Mouse (Mus musculus) ES-E14 (cell line): ENCODE data around the gene Casp8ap2. TPM values are rescaled to one million over a fixed set of nuclear protein-coding genes. Genes with fewer than 3 reads are reported as not detected.
A peak's percentile ranks its signal among the peaks of the same experiment; 100 is the strongest.

Source experiments
- DNase-seq: peaks from one replicate; pipeline ENCODE4 v3.0.0-alpha.2; 2013; ENCODE audit warnings: low read depth, low spot score
- H3K27ac ChIP-seq: 2 replicates; pipeline ENCODE4 v1.5.1; 2012; ENCODE audit warnings: low read depth, mild to moderate bottlenecking, low read length, moderate library complexity, mixed read lengths; ENCODE audit not compliant: poor library complexity, insufficient read depth, severe bottlenecking
- H3K36me3 ChIP-seq: 2 replicates; pipeline ENCODE4 v1.6.1; 2012; ENCODE audit warnings: mild to moderate bottlenecking, low read length, moderate library complexity, mixed read lengths; ENCODE audit not compliant: control insufficient read depth, poor library complexity, insufficient read depth, severe bottlenecking
- H3K4me1 ChIP-seq, 2 experiments: fragments of 150-350 bp in 1 of 2; sonication (generic) in 1 of 2; 2 replicates each; pipeline ENCODE4 v1.6.1; 2012; ENCODE audit warnings: low read length in 2 of 2, mild to moderate bottlenecking in 1 of 2, mixed read lengths in 1 of 2; ENCODE audit not compliant: control insufficient read depth in 2 of 2, insufficient read depth in 2 of 2, poor library complexity in 1 of 2
- H3K4me3 ChIP-seq, 2 experiments: fragments of 150-350 bp in 1 of 2; sonication (generic) in 1 of 2; 2 replicates each; pipeline ENCODE4 v1.5.1; 2012; ENCODE audit warnings: low read length in 2 of 2, low read depth in 1 of 2, mild to moderate bottlenecking in 1 of 2, mixed read lengths in 1 of 2; ENCODE audit not compliant: insufficient read depth in 1 of 2, poor library complexity in 1 of 2, severe bottlenecking in 1 of 2
- H3K9ac ChIP-seq: 2 replicates; pipeline ENCODE4 v1.6.1; 2012; ENCODE audit warnings: low read depth, mild to moderate bottlenecking, low read length, mixed read lengths; ENCODE audit not compliant: poor library complexity, insufficient read depth, severe bottlenecking
- H3K9me3 ChIP-seq: fragments of 150-350 bp; sonication (generic); 2 replicates; pipeline ENCODE4 v1.6.1; 2012; ENCODE audit warnings: low read depth, mild to moderate bottlenecking, low read length; ENCODE audit not compliant: control insufficient read depth, insufficient read depth
- CHD2 ChIP-seq: IDR thresholded peaks from 2 replicates; pipeline ENCODE4 v1.6.1; 2014; ENCODE audit warnings: mild to moderate bottlenecking, low read depth, low read length, inconsistent platforms
- HCFC1 ChIP-seq: IDR thresholded peaks from 2 replicates; pipeline ENCODE4 v1.6.1; 2012; ENCODE audit warnings: low read length, inconsistent platforms, borderline replicate concordance; ENCODE audit not compliant: insufficient read depth
- MAFK ChIP-seq: IDR thresholded peaks from 2 replicates; pipeline ENCODE4 v1.6.1; 2014; ENCODE audit warnings: mild to moderate bottlenecking, low read depth, low read length, inconsistent platforms; ENCODE audit not compliant: insufficient read depth
- ZC3H11A ChIP-seq: IDR thresholded peaks from 2 replicates; pipeline ENCODE4 v1.6.1; 2012; ENCODE audit warnings: low read depth, mild to moderate bottlenecking, inconsistent platforms, low read length, borderline replicate concordance
- ZNF384 ChIP-seq: IDR thresholded peaks from 2 replicates; pipeline ENCODE4 v1.6.1; 2012; ENCODE audit warnings: low read depth, low read length, inconsistent platforms
- in situ Hi-C, 2 experiments: fragments of 600-800 bp; cut with MboI; formaldehyde crosslinking; loops; one replicate each; pipeline ENCODE4 v1.15.1; 2025; ENCODE audit warnings: low sequenced_read_pairs in 2 of 2, inconsistent platforms in 1 of 2; ENCODE audit not compliant: unreplicated experiment in 2 of 2
- total RNA-seq: library from RNA; depleted of rRNA; stranded (reverse); fragments of 300-350 nt; gene quantifications from 2 replicates; pipeline ENCODE4 v1.2.3, GENCODE M21; 2012

Gene Casp8ap2
- total RNA-seq, 1 experiment: 39.0 TPM

DNA sequence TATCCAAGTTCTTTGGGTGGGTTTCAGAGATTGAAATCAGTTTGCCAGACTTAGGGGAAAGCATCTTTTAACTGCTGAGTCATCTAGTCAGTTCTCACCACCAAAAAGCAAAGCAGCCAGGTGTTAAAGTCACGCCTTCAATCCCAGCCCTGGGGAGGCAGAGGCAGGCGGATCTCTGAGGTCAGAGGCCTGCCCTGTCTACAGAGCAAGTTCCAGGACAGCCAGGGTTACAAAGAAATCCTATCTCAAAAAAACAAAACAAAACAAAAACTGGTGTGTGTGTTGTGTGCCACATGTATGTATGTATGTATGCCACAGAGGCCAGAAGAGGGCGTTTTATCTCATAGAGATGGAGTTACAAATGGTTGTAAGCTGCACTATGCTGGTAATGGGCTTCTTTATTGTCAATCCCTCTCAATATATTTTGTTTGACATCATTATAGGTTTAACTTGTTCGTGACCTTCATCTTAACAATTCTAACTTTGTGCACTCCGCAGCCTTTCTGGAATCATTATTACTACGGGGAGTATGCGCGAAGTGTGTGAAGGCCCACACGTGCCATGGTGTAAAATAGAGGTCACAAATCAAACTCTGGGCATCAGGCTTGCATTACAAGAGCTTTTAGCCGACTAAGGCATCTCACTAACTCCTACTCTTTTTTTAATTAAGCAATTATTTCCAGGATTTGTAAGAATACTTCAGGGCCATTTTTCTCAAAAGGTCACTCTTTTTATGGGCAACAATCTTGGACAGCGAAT lies 41.1 kb downstream of the Casp8ap2 start:
- in situ Hi-C loops: no loop called here
- DNase-seq: peak; percentile 25
- H3K4me1 ChIP-seq: peaks cover 0 to 2% of the 10 kb centered on the region in 2 experiments; a peak in 1 of 4 replicates

DNA sequence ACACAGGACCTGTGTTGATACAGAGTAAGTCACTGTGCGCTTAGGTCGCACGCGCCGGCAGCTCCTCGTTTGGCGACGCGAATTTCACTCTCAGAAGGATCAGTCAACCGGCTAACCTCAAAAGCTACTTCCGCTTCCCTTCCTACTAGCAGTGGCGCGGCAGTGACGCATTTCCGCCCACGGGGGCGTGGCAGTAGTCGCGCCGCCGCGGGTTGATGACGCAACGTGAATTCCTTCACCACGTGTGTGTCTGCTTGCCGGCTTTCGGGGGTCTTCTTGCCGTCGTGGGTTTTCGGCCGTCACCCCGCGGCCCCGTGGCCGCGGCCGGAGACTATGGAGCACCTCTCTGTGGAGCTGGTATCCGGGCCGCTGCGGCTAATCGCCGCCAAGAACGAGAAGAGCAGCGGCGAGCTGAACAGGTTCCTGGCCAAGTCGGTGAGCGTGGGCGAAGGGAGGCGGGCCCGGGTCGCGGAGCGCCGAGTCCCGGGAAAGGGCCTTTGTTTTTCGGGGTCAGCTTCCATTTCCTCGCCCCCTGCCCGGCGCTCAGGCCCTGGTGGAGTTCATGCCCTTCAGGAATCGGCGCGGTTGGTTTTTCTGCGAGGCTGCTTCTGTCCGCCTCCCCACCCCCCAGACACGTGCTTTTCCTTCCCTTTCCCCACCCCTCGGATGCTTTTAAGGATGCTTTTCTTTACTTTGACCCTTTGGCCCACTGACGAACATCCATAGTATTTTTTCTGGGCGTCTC lies 41.8 kb downstream of the Casp8ap2 start, which contains the start of gene Mdn1:
Mdn1 (plus strand) TSS at position 202 of the 745 bp plus-strand sequence.
- peak within 1 kb of the TSS; percentile 96 for H3K9ac ChIP-seq
- peak within 1 kb of the TSS; percentile 87 to 99 for H3K4me3 ChIP-seq
- H3K4me1 ChIP-seq: peaks cover 0 to 2% of the 10 kb centered on the region in 2 experiments; a peak in 1 of 4 replicates
- H3K27ac ChIP-seq: peak within 1 kb of the TSS; percentile 86
- no peaks in the 10 kb centered on the region for H3K9me3 ChIP-seq
- H3K36me3 ChIP-seq: peaks cover 11% of the 10 kb centered on the region
- in situ Hi-C loops: no loop called here
- TF ChIP-seq ZC3H11A (0 out of 2 replicates have a peak, but pooled peaks have one; percentile 1), ZNF384 (no peak), MAFK (0 out of 2 replicates have a peak, but pooled peaks have one; percentile 2), CHD2 (no peak), HCFC1 (peak; percentile 83; the same call in 1 of the 2 replicates)
- DNase-seq: peak; percentile 86

More for the DNA sequence above, 41.1 kb downstream of the Casp8ap2 start:
- Histone ChIP-seq H3K36me3 (peaks cover 11% of the 10 kb centered on the region), H3K4me3 (peak overlapping the region; percentile 87 to 99), H3K9ac (peak overlapping the region; percentile 79), H3K9me3 (no peaks in the 10 kb centered on the region), H3K27ac (peak overlapping the region; percentile 86)
- peak; percentile 89 for TF ChIP-seq MAFK
- TF ChIP-seq ZNF384: no peak
- no peak for TF ChIP-seq HCFC1

DNA sequence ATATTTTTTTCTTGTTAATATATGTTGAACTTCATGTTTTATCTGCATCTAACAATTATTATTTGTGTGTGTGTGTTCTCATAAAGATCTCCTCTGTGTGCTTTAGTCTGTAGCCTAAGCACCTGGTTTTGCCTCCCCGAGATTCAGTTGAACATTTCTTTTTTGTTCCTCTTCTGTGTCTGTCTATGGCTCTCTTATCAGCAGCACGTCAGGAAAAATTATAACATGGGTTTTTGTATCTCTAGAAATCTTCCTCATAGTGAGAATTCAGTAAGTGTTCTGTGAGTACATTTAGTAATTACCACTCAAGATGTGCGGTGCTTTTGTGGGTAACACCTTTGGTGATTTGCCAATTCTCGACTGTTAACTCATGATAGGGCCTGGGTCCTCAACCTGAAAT lies 50.6 kb downstream of the Casp8ap2 start:
- H3K36me3 ChIP-seq: peaks cover 30% of the 10 kb centered on the region
- no peaks in the 10 kb centered on the region for H3K9me3 ChIP-seq
- in situ Hi-C loops: no loop called here
- no peaks in the 10 kb centered on the region for H3K4me1 ChIP-seq
- TF ChIP-seq MAFK: no peak
- no peak for TF ChIP-seq HCFC1
- TF ChIP-seq CHD2: no peak
- TF ChIP-seq ZC3H11A: no peak
- TF ChIP-seq ZNF384: no peak
- H3K9ac ChIP-seq: no peak overlapping the region
- DNase-seq: no peak
- H3K4me3 ChIP-seq: no peak overlapping the region
- H3K27ac ChIP-seq: no peak overlapping the region

DNA sequence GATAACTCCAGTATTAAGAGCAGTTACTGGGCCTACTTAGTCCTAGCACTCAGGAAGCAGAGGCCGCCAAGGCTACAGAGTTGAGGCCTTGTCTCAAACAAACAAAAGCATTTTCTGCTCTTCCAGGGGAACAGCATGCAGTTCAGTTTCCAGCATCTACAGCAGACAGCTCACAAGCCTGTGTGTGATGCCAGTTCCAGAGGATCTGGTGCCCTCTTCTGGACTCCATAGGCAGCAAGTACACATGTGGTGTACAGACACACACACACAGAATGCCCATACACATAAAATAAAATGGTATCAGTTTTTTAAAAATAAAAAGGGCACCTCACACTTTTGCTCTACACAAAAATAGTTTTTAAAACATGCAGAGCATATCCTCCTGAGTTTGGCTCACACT lies 53.0 kb downstream of the Casp8ap2 start:
- TF ChIP-seq ZC3H11A (no peak), MAFK (no peak), ZNF384 (no peak), HCFC1 (no peak), CHD2 (no peak)
- H3K9me3 ChIP-seq: no peaks in the 10 kb centered on the region
- no peak overlapping the region for H3K4me3 ChIP-seq
- no peaks in the 10 kb centered on the region for H3K4me1 ChIP-seq
- H3K36me3 ChIP-seq: peaks cover 38% of the 10 kb centered on the region
- H3K9ac ChIP-seq: no peak overlapping the region
- in situ Hi-C loops: no loop called here
- DNase-seq: no peak
- no peak overlapping the region for H3K27ac ChIP-seq
